Mouse (Mus musculus) heart, embryonic 16.5 days (tissue): ENCODE data around the gene AC170998.1. TPM values are rescaled to one million over a fixed set of nuclear protein-coding genes. Genes with fewer than 3 reads are reported as not detected.

Source experiments
- polyA plus RNA-seq: library from polyadenylated mRNA; unstranded; fragments of >200 nt; fragmentation: Nextera tagmentation; extraction: Ambion mirVana; gene quantifications from 2 replicates; pipeline ENCODE4 v1.2.1, GENCODE M21; 2015

Gene AC170998.1
- polyA plus RNA-seq, 1 experiment from 2014 or later, result 2.0 TPM

Other genes with a start within 250 kb of the AC170998.1 start
- gene Fkbp5, start 208.6 kb upstream of the AC170998.1 start, polyA plus RNA-seq, result 34.9 and 54.5 TPM in 2 replicates
- gene Armc12, start 195.3 kb upstream of the AC170998.1 start, polyA plus RNA-seq, result not detected in 2 replicates
- not detected in 2 replicates for gene Clpsl2, start 176.7 kb upstream of the AC170998.1 start, polyA plus RNA-seq
- 2.2 TPM in 1 of 2 replicates, not detected in the other for gene Clps, start 165.3 kb upstream of the AC170998.1 start, polyA plus RNA-seq
- gene Lhfpl5, start 150.4 kb upstream of the AC170998.1 start, polyA plus RNA-seq, result 0.14 and 0.39 TPM in 2 replicates
- 44.3 and 44.9 TPM in 2 replicates for gene Srpk1, start 103.4 kb upstream of the AC170998.1 start, polyA plus RNA-seq
- gene Slc26a8, start 35.9 kb upstream of the AC170998.1 start, polyA plus RNA-seq, result 0.19 and 0.47 TPM in 2 replicates
- gene Mapk14, start 34.8 kb upstream of the AC170998.1 start, polyA plus RNA-seq, result 29.3 and 31.2 TPM in 2 replicates
- gene Mapk13, start 43.2 kb downstream of the AC170998.1 start, polyA plus RNA-seq, result 4.3 and 8.8 TPM in 2 replicates
- 6.7 and 7.2 TPM in 2 replicates for gene Brpf3, start 75.0 kb downstream of the AC170998.1 start, polyA plus RNA-seq
- gene Pnpla1, start 132.3 kb downstream of the AC170998.1 start, polyA plus RNA-seq, result 0.03 TPM in 1 of 2 replicates, not detected in the other
- 0.40 and 0.43 TPM in 2 replicates for gene 4930539E08Rik, start 189.2 kb downstream of the AC170998.1 start, polyA plus RNA-seq
- 0.24 TPM in 1 of 2 replicates, not detected in the other for gene Pxt1, start 217.8 kb downstream of the AC170998.1 start, polyA plus RNA-seq
- gene Kctd20, start 225.9 kb downstream of the AC170998.1 start, polyA plus RNA-seq, result 56.8 and 59.2 TPM in 2 replicates